Mouse (Mus musculus): ENCODE measurements around the gene Mybl2.
A peak's percentile ranks its signal among the peaks of the same experiment; 100 is the strongest.

The Mybl2 gene

DNA sequence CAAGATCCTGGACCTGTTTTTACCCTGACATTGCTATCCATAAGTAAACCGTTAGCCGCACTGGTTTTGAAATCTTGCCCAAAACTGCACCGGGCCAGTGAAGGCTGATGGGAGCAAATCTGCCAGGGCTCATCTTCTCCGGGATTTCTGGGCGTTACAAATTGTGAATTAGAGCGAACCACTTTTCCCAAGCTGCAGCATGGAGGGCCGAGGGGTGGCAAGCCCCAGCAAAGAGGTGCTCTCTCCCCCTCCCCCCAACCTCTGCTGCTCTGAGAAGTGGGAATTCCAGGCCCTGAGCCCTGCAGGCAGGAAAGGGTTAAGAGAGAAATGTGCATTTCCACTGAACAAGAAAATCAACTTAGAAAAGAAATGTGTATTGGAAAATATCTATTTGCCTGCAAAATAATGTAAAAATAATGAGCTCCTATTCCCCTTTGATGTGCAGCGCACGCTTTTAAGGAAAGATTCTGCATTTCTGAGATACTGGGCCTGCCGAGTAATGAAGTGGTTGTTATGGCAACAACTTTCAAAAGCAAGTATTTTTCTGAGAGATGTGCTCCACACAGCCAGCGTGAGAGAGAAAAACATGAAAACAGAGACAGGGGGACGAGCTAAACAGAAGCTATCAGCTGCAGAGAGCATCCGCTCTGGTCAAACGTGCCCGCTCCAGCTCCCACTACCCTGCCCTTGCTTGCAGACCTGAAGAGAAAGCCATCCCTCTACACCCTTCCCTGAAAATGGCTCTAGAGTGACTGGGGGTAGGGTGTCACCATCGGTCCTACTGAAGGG, 57.1 kb downstream of the Mybl2 start:
- peak; percentile 73 for DNase-seq (ENCODE audit: low read depth, low spot score)

DNA sequence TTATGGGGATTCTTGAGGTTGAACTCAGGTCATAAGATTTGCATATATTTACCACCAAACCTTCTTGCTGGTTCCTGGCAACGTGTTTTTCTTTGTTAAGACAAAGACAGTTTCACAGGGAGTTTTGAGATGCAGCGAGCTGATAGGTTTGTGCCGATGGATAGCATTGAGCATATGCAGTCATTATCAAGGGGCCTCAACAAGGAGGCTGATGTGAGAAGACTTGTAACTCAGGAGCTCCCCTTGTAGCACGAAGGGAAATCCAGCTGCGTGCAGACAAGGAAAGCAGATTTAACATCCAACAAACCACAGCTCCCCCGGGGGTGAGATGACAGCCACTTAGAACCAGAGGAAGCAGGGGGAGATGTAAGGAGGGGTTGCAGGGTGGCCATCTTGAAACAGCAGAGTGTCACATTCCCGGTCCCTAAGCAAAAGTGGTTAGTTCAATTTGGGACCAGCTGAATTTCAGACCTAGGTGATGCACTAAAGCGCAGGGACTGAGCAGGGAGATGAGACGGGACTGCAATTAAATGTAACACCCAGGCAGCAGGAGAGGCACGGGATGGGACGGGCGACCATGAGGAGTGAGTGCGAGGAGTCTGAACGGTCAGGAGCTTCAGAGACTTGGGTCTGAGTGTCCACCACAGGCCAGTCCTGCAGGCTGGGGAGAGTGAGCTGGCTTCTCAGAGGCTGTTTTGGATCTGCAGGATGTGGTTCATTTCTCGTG, 66.3 kb downstream of the Mybl2 start:
- DNase-seq (ENCODE audit: low read depth, low spot score) = no peak

DNA sequence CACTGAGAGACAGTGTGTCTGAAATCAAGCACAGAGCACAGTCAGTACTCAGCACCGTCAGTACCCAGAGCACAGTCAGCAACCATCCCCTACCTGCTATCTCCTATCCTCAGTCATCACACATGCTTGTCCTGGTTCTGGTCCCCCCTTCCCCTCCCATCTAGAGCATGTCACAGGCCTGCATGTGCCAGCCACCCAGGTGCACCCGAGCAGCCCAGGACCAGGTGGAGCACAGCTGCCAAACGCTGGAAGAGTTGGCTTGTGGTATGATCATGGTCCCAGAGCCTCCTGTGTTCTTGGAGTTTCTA, 66.8 kb downstream of the Mybl2 start:
- DNase-seq (ENCODE audit: low read depth, low spot score) = no peak

DNA sequence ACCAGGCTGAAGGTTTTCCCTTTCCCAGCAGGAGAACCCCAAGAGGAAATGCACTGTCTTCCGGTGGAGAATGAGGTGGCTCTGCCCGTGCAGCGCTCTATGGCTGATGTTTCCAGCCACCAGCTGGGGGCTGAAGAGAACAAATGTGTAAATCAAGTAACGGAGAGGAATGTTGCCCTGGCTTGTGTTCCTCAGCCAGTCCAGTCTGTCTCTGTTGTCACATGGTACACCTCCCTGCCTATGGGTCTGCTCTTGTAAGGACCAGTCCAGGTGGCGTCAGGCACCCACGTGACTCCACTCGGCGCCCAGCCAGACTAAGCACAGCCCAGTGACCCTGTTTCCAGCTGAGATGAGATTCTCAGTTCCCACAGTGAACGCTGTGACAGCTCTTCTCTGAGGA, 67.8 kb downstream of the Mybl2 start:
- peak; percentile 60 for DNase-seq (ENCODE audit: low read depth, low spot score)

DNA sequence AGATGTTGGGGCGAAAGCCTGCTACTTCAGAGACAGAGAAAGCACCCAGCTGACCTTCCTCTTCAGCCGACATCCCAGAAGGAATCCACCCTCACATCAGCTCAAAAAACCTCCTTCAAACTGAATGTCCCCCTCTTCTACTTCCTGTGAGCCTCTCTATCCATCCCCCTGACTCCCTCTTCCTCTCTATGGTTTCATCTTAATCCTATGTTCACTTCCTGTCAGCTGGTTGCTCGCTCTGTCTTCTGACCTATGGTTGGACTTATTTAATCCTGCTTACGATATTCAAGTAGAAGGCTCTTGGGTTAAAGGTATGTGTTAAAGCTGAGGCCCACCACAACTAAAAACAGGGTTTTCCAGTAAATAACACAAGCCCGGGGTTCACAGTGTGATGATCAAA, 69.0 kb downstream of the Mybl2 start:
- no peak for DNase-seq (ENCODE audit: low read depth, low spot score)

DNA sequence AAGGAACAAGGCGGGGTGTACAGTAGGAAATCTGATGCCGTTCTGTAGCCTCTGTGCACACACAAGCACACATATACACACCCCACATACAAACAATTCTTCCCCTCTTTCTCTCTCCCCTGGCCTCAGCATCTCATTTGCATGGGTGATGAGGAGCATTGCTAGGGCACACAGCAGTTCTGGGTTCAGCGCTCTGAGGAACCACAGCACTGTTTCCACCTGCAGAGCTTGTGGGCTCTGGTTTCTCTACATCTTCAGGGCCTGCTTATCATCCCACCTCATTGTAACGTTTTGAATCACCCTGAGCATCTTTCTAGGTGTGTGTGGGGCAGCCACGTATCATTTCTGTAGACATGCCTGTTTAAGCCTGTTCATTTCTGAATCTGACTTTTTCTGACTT, 76.3 kb downstream of the Mybl2 start:
- no peak for DNase-seq (ENCODE audit: low read depth, low spot score)

DNA sequence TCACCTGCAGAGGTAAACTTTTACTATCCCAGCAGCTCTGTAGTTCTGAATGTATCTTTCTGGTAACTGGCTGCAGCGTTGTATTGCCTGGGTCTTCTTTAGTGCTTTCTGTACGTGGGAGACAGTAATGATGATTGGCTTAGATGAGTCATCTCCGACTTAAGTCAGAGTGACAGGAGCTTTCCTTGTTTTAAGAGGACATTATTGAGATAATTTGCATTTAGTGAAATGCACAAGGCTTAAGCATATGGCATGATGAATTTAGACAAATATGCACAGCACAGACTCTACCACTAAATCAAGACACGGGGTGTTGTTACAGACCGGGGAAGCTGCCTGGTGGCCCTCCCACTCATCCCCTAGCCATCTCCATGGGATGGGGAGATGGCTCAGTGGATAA, 77.8 kb downstream of the Mybl2 start:
- peak; percentile 40 for DNase-seq (ENCODE audit: low read depth, low spot score)

Measured in brain, adult 2 months (tissue).